Mouse (Mus musculus): ENCODE results near the gene Wdtc1. TPM values are rescaled to one million over a fixed set of nuclear protein-coding genes. Genes with fewer than 3 reads are reported as not detected.
A peak's percentile ranks its signal among the peaks of the same experiment; 100 is the strongest.

Wdtc1 gene
- polyA plus RNA-seq, 1 experiment from 2014 or later: 21.0 TPM

DNA sequence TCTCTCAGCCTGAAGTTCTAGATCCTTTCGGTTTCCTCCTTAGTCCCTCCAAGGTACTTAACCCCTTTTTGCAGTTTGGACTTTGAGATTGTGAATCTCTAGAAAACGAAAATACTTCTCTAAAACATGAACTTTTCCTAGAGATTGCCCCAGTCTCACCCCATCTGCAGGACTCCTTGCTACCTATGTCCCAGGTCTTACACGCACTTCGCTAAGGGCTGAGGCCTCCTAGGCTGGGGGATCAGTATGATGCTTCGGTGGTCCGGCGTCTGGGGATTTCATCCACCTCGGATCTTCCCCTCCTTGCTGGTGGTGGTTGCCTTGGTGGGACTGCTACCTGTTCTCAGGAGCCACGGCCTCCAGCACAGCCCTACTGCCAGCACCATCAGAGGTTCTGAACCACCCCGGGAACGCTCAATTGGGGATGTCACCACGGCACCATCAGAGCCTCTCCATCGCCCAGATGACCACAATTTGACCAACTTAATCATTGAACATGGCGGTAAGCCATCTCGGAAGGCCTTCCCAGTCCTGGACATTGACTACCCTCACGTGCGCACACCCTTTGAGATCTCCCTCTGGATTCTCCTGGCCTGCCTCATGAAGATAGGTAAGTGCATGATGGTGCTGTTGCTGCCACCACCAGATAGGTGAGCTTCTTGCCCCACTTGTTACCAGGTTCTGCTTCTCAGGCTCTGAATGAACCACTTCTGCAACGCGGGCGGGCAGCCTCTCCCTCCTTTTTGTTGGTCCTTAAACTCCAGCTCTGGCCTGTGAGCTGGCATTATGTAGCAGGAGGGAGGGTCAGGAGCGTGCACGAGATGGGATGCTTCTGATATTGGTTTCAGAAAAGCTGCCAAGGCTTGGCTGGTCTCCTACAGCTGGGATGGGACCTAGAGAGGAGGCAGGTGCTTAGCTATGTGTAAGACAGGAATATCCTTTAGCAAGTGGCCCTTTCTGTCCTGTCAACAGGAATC, 17.3 kb upstream of the Wdtc1 start:
- ATAC-seq (replicated peaks; ENCODE audit: low FRiP score): no peak
- peak overlapping the region; percentile 77 for H3K9ac ChIP-seq (ENCODE audit: low read length)

DNA sequence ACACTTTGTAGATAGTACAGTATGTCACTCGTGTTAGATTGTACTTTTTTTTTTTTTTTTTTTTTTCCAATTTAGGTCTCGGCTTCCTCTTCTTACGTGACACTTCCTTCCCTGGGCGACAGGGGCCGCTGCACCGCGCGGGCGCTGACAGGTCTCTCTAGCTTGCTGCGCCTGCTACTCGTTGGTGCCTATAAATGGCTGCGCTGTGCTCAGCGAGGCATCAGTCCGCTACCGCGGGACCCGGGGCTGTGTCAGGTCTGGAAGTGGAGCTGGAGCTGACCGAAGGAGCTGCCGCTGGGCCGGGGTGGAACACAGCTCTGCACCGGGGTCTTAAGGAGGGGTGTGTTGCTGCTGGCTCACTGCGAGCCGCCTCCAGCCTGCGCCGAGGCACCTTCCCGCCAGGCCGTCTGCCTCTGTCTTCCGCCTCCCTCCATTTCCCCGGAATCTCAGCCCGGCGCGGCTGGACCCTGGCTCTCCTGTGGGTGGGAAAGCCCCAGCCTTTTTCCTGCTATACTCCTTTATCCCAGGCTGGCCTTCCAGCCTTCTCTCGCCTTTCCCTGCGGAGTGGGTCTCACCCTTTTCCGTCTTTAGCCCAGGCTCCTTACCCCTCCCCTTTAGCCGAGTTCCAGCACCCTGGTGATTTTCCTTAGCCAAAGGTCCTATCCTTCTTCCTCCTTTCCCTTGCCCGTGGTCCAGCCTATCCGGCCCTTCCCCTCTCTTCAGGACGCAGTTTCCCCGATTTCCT, 16.4 kb upstream of the Wdtc1 start, which contains the start of gene Slc9a1:
Gene Slc9a1 (plus strand): TSS at position 154 of the 745 bp plus-strand sequence.
- Histone ChIP-seq H3K4me2 (ENCODE audit: low read depth, low read length, severe bottlenecking) (peak within 1 kb of the TSS; percentile 84), H3K9me3 (ENCODE audit: control insufficient read depth, low read length) (no peaks in the 10 kb centered on the region), H3K4me3 (ENCODE audit: low read depth, low read length) (peak within 1 kb of the TSS; percentile 75), H3K4me1 (replicated peaks; ENCODE audit: control insufficient read depth, insufficient read depth, low read length) (peaks cover 15% of the 10 kb centered on the region), H3K27ac (ENCODE audit: low read depth, low read length) (peak within 1 kb of the TSS; percentile 15; the same call in 1 of the 2 replicates), H3K9ac (ENCODE audit: low read length) (peak within 1 kb of the TSS; percentile 77), H3K27me3 (ENCODE audit: control insufficient read depth, insufficient read depth, low read length) (no peaks in the 10 kb centered on the region), H3K36me3 (ENCODE audit: control insufficient read depth, insufficient read depth, low read length) (no peaks in the 10 kb centered on the region)
- ATAC-seq (replicated peaks; ENCODE audit: low FRiP score) (peak; percentile 94), DNase-seq (ENCODE audit: low spot score) (peak; percentile 95)
- WGBS: under 1% methylated on average over 40 of the region's 40 CpGs

More for the DNA sequence above, 17.3 kb upstream of the Wdtc1 start:
- peak; percentile 53 for DNase-seq (ENCODE audit: low spot score)
- WGBS: 78% methylated on average over 22 of the region's 22 CpGs
- peak overlapping the region; percentile 84 for H3K4me2 ChIP-seq (ENCODE audit: low read depth, low read length, severe bottlenecking)
- peak overlapping the region; percentile 15; the same call in 1 of the 2 replicates for H3K27ac ChIP-seq (ENCODE audit: low read depth, low read length)
- H3K9me3 ChIP-seq (ENCODE audit: control insufficient read depth, low read length): no peaks in the 10 kb centered on the region
- H3K4me1 ChIP-seq (replicated peaks; ENCODE audit: control insufficient read depth, insufficient read depth, low read length): peaks cover 15% of the 10 kb centered on the region
- H3K4me3 ChIP-seq (ENCODE audit: low read depth, low read length): peak overlapping the region; percentile 75
- H3K36me3 ChIP-seq (ENCODE audit: control insufficient read depth, insufficient read depth, low read length): no peaks in the 10 kb centered on the region; the same call in 1 of the 2 replicates
- no peaks in the 10 kb centered on the region for H3K27me3 ChIP-seq (ENCODE audit: control insufficient read depth, insufficient read depth, low read length)

DNA sequence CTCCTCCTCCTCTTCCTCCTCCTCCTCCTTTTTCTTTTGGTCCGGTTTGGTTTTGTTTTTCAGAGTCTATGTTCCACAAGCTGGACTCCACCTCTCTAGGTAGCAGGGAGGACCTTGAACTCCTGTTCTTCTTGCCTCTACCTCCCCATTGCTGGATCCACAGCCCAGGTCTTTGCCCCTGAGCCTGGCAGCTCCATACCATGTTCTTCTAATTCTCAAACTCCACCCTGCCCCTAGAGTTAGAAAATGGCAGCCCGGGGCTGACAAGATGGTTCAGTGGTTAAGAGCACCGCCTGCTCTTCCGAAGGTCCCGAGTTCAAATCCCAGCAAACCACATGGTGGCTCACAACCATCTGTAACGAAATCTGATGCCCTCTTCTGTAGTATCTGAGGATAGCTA, 1.4 kb upstream of the Wdtc1 start:
- H3K4me1 ChIP-seq (replicated peaks; ENCODE audit: control insufficient read depth, insufficient read depth, low read length): no peaks in the 10 kb centered on the region
- no peaks in the 10 kb centered on the region for H3K27me3 ChIP-seq (ENCODE audit: control insufficient read depth, insufficient read depth, low read length)
- no peak overlapping the region for H3K4me2 ChIP-seq (ENCODE audit: low read depth, low read length, severe bottlenecking)
- no peaks in the 10 kb centered on the region for H3K36me3 ChIP-seq (ENCODE audit: control insufficient read depth, insufficient read depth, low read length)
- H3K9me3 ChIP-seq (ENCODE audit: control insufficient read depth, low read length): no peaks in the 10 kb centered on the region
- ATAC-seq (replicated peaks; ENCODE audit: low FRiP score): no peak
- DNase-seq (ENCODE audit: low spot score): no peak
- no peak overlapping the region for H3K9ac ChIP-seq (ENCODE audit: low read length)
- H3K27ac ChIP-seq (ENCODE audit: low read depth, low read length): no peak overlapping the region
- H3K4me3 ChIP-seq (ENCODE audit: low read depth, low read length): no peak overlapping the region
- 92% methylated on average over 6 of the region's 6 CpGs for WGBS

DNA sequence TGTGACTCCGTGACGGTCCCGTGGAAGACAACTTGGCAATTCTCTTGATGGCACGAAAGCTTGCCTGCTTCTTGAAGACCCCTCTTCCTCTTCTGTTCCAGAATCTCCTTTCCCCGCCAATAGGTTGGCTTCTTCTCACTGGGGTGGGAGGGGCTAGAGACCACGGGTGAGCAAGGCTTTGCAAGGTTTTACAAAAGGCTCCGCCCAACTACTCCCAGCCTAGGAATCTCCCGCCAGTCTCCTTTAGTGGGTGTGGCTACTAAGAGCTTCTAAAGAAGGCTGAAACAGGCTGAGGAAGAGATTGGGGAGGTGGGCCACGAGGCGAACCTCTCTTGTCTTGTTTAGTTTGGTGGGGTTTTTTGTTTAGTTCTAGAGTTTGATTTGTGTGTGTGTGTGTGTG, 484 bp downstream of the Wdtc1 start:
- ATAC-seq (replicated peaks; ENCODE audit: low FRiP score): no peak
- WGBS: 73% methylated on average over 10 of the region's 10 CpGs
- H3K4me1 ChIP-seq (replicated peaks; ENCODE audit: control insufficient read depth, insufficient read depth, low read length): no peaks in the 10 kb centered on the region
- DNase-seq (ENCODE audit: low spot score): no peak
- H3K4me2 ChIP-seq (ENCODE audit: low read depth, low read length, severe bottlenecking): no peak overlapping the region
- no peak overlapping the region for H3K4me3 ChIP-seq (ENCODE audit: low read depth, low read length)
- H3K27me3 ChIP-seq (ENCODE audit: control insufficient read depth, insufficient read depth, low read length): no peaks in the 10 kb centered on the region
- no peak overlapping the region for H3K9ac ChIP-seq (ENCODE audit: low read length)
- no peaks in the 10 kb centered on the region for H3K9me3 ChIP-seq (ENCODE audit: control insufficient read depth, low read length)
- H3K27ac ChIP-seq (ENCODE audit: low read depth, low read length): no peak overlapping the region
- no peaks in the 10 kb centered on the region for H3K36me3 ChIP-seq (ENCODE audit: control insufficient read depth, insufficient read depth, low read length)

DNA sequence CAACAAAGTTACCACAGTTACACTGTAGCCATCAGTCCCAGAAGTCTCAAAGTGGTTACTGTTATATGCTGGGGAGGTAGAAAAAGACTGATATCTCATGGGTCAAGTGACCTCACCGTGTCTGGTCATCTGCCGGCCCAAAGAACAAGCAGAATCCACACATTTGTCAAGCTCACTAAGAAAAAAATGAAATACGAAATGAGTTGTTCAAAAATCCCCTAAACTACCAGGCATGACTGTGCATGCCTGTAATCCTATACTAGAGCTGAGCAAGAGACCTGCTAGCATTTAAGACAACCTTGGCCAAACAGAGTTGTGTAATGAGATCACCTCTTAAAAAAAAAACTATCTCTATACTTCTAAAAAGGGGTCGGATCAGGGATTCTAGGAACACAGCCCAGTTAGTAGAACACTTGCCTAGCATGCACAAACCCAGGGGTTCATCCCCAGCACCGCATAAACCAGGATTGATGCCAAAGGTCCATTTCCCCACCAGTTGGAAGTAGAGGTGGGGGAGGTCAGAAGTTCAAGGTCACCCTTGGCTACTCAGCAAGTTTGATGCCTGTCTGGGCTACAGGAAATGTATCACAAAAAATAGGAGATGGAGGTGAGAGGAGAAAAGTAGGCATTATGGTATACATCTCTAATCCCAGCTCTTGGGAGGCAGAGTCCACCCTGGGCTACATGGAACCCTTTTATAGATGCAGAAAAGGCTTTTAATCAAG, 5.1 kb downstream of the Wdtc1 start:
- no peak for ATAC-seq (replicated peaks; ENCODE audit: low FRiP score)
- no peaks in the 10 kb centered on the region for H3K4me1 ChIP-seq (replicated peaks; ENCODE audit: control insufficient read depth, insufficient read depth, low read length)
- no peak overlapping the region for H3K9ac ChIP-seq (ENCODE audit: low read length)
- 92% methylated on average over 5 of the region's 5 CpGs for WGBS
- H3K36me3 ChIP-seq (ENCODE audit: control insufficient read depth, insufficient read depth, low read length): no peaks in the 10 kb centered on the region
- no peak for DNase-seq (ENCODE audit: low spot score)
- H3K27me3 ChIP-seq (ENCODE audit: control insufficient read depth, insufficient read depth, low read length): no peaks in the 10 kb centered on the region
- H3K9me3 ChIP-seq (ENCODE audit: control insufficient read depth, low read length): no peaks in the 10 kb centered on the region
- H3K4me2 ChIP-seq (ENCODE audit: low read depth, low read length, severe bottlenecking): no peak overlapping the region
- H3K27ac ChIP-seq (ENCODE audit: low read depth, low read length): no peak overlapping the region
- no peak overlapping the region for H3K4me3 ChIP-seq (ENCODE audit: low read depth, low read length)

DNA sequence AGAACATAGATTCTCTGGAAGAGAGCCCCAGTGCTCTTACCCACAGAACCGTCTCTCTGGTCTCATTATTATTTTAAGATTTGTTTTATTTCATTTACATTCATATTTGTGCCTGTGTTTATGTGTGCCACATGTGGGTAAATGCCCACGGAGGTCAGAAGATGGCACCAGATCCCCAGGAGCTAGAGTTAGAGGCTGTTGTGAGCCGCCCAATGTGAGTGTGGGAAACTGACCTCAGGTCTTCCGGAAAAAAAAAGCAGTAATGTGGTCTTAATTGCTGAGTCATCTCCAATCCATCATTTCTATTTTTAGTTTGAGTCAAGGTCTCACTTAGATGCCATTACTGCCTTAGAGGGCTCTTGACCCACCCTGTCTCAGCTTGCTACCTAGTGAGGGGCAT, 5.7 kb downstream of the Wdtc1 start:
- Histone ChIP-seq H3K4me3 (ENCODE audit: low read depth, low read length) (no peak overlapping the region), H3K27me3 (ENCODE audit: control insufficient read depth, insufficient read depth, low read length) (no peaks in the 10 kb centered on the region), H3K9ac (ENCODE audit: low read length) (no peak overlapping the region), H3K4me2 (ENCODE audit: low read depth, low read length, severe bottlenecking) (no peak overlapping the region), H3K9me3 (ENCODE audit: control insufficient read depth, low read length) (no peaks in the 10 kb centered on the region), H3K4me1 (replicated peaks; ENCODE audit: control insufficient read depth, insufficient read depth, low read length) (no peaks in the 10 kb centered on the region), H3K36me3 (ENCODE audit: control insufficient read depth, insufficient read depth, low read length) (no peaks in the 10 kb centered on the region), H3K27ac (ENCODE audit: low read depth, low read length) (no peak overlapping the region)
- no peak for DNase-seq (ENCODE audit: low spot score)
- ATAC-seq (replicated peaks; ENCODE audit: low FRiP score): no peak
- WGBS: 70% methylated on average over 4 of the region's 4 CpGs

DNA sequence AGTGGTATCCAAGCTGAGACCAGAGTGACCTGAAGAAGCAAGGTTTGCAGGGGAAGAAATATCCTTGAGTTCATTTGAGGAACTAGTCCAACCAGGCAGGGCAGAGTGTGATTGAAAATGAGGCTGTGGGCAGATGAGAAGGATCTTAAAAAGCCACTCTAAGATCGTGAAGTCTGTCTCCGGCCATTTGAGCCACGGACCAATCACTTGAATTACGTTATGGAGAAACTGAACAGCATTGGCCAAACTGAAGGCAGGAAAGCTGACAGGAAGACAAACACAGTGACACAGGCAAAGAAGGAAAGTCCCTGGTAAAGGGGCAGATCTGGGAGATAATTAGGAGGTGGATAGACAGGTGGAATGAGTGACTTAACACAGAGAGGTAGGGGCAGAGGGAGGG, 6.7 kb downstream of the Wdtc1 start:
- Histone ChIP-seq H3K4me3 (ENCODE audit: low read depth, low read length) (no peak overlapping the region), H3K4me2 (ENCODE audit: low read depth, low read length, severe bottlenecking) (no peak overlapping the region), H3K4me1 (replicated peaks; ENCODE audit: control insufficient read depth, insufficient read depth, low read length) (no peaks in the 10 kb centered on the region), H3K9ac (ENCODE audit: low read length) (no peak overlapping the region), H3K27ac (ENCODE audit: low read depth, low read length) (no peak overlapping the region), H3K36me3 (ENCODE audit: control insufficient read depth, insufficient read depth, low read length) (no peaks in the 10 kb centered on the region), H3K9me3 (ENCODE audit: control insufficient read depth, low read length) (no peaks in the 10 kb centered on the region), H3K27me3 (ENCODE audit: control insufficient read depth, insufficient read depth, low read length) (no peaks in the 10 kb centered on the region)
- WGBS: 84% methylated on average over 4 of the region's 4 CpGs
- ATAC-seq (replicated peaks; ENCODE audit: low FRiP score) (no peak), DNase-seq (ENCODE audit: low spot score) (no peak)

DNA sequence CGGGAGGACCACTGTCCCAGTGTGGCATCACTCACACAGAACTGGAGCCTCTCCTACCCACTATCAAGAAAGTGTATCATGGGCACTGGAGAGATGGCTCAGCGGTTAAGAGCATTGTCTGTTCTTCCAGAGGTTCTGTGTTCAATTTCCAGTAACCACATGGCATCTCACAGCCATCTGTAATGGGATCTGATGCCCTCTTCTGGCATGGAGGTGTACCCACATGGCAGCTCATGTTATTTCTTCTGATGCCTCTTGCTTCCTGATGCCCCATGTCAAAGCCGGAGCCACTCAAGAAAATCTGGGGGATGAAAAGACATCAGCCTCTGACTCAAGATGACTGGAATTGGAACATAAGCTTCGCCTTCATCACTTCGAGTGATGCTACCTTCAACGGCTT, 7.6 kb downstream of the Wdtc1 start:
- Histone ChIP-seq H3K9me3 (ENCODE audit: control insufficient read depth, low read length) (no peaks in the 10 kb centered on the region), H3K9ac (ENCODE audit: low read length) (no peak overlapping the region), H3K27me3 (ENCODE audit: control insufficient read depth, insufficient read depth, low read length) (no peaks in the 10 kb centered on the region), H3K4me3 (ENCODE audit: low read depth, low read length) (no peak overlapping the region), H3K4me2 (ENCODE audit: low read depth, low read length, severe bottlenecking) (no peak overlapping the region), H3K36me3 (ENCODE audit: control insufficient read depth, insufficient read depth, low read length) (no peaks in the 10 kb centered on the region), H3K4me1 (replicated peaks; ENCODE audit: control insufficient read depth, insufficient read depth, low read length) (no peaks in the 10 kb centered on the region), H3K27ac (ENCODE audit: low read depth, low read length) (no peak overlapping the region)
- 86% methylated on average over 6 of the region's 6 CpGs for WGBS
- DNase-seq (ENCODE audit: low spot score): no peak
- ATAC-seq (replicated peaks; ENCODE audit: low FRiP score): no peak

All from forebrain, embryonic 11.5 days (tissue).